Mouse (Mus musculus): ENCODE results near the gene Olfr312.

Olfr312 gene

GRCm38 (mm10) chr11:58860744-58861143 is 31.7 kb downstream of the Olfr312 start:
- no peak for DNase-seq (ENCODE audit: low read depth)

- DNase-seq (ENCODE audit: low read depth) = peak; percentile 64
Observed at GRCm38 (mm10) chr11:58867039-58867953, 38.3 kb downstream of the Olfr312 start, which contains the start of gene 2810021J22Rik. 2810021J22Rik (plus strand) TSS chr11:58867216.

GRCm38 (mm10) chr11:58867954-58868330 is 38.9 kb downstream of the Olfr312 start:
- DNase-seq (ENCODE audit: low read depth) = no peak

- no peak for DNase-seq (ENCODE audit: low read depth)
Observed at GRCm38 (mm10) chr11:58870961-58871360, 41.9 kb downstream of the Olfr312 start.

- no peak for DNase-seq (ENCODE audit: low read depth)
Observed at GRCm38 (mm10) chr11:58883756-58884155, 54.7 kb downstream of the Olfr312 start.
